Mouse (Mus musculus): ENCODE measurements around the gene Nebl. TPM values are rescaled to one million over a fixed set of nuclear protein-coding genes. Genes with fewer than 3 reads are reported as not detected.

Nebl gene
- polyA plus RNA-seq, 1 experiment from 2014 or later, result 9.7 TPM

DNA sequence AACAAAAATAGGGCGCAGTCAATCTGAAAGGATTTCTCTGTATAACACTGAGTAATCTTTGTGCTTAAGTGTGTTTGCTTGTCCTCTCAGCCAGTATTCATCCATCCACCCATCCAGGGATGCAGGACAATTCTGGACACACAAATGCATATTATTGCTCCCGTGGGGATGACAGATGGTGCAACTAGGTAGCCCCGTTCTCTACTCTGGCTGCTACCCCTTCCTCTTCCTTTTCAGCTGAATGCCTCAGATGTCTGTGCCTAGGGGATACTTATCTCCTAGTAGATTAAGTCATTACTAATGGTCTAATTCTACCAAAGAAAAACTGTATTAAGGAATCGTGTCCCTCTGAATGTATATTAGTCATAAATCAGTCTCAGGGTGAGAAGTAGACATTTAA is 296.0 kb downstream of the Nebl start:
- Histone ChIP-seq H3K9me3 (ENCODE audit: low read length) (no peaks in the 10 kb centered on the region), H3K4me1 (ENCODE audit: insufficient read depth, low read length) (no peaks in the 10 kb centered on the region), H3K27ac (ENCODE audit: low read length) (no peak overlapping the region), H3K27me3 (ENCODE audit: insufficient read depth, low read length) (no peaks in the 10 kb centered on the region), H3K4me2 (replicated peaks; ENCODE audit: low read depth, low read length) (no peak overlapping the region), H3K4me3 (ENCODE audit: low read length) (no peak overlapping the region), H3K9ac (replicated peaks; ENCODE audit: low read length) (no peak overlapping the region), H3K36me3 (ENCODE audit: insufficient read depth, low read length) (no peaks in the 10 kb centered on the region)
- ATAC-seq (ENCODE audit: low FRiP score, low TSS enrichment), result no peak
- 70% methylated on average over 4 of the region's 4 CpGs for WGBS

DNA sequence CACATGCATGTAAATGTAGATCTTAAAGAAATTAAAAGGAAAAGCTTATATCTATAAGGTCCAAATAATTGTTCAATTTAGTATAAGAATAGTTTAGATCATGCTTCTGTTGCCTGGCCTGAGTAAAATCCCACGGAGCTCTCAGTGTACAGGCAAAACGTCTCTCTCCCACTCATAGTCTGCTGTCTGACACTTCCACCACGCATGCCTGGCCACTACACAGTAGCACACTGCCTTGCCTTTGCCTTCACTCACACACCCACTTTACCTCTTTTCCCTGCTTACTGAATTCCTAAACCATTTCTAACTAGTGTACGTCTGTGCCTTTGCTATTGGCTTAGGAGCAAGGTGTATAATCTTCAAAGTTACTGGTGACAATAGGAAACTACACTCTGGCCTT is 302.2 kb downstream of the Nebl start:
- no peaks in the 10 kb centered on the region for H3K9me3 ChIP-seq (ENCODE audit: low read length)
- no peaks in the 10 kb centered on the region for H3K36me3 ChIP-seq (ENCODE audit: insufficient read depth, low read length)
- no peak overlapping the region for H3K9ac ChIP-seq (replicated peaks; ENCODE audit: low read length)
- no peak overlapping the region for H3K27ac ChIP-seq (ENCODE audit: low read length)
- 67% methylated on average over 4 of the region's 4 CpGs for WGBS
- no peak overlapping the region for H3K4me2 ChIP-seq (replicated peaks; ENCODE audit: low read depth, low read length)
- H3K4me3 ChIP-seq (ENCODE audit: low read length), result no peak overlapping the region
- no peaks in the 10 kb centered on the region for H3K4me1 ChIP-seq (ENCODE audit: insufficient read depth, low read length)
- no peaks in the 10 kb centered on the region for H3K27me3 ChIP-seq (ENCODE audit: insufficient read depth, low read length)
- ATAC-seq (ENCODE audit: low FRiP score, low TSS enrichment), result no peak

DNA sequence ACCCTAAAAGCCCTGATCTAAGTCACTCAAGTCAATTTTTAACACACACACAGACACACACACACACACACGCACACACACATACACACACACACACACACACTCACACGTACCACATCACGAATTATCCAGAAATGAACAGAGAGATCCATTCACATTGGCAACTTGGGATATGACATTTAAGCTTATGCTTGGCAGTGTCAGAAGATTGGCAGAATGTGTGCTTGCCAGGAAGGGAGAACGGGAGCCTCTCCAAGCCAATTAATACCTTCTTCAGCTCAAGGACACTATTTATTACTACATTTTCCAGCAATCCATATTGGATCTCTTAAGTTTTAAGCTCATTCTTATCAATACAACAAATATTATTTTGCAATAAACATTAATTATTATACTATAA is 303.1 kb downstream of the Nebl start:
- WGBS, result 92% methylated on average over 4 of the region's 4 CpGs
- no peak overlapping the region for H3K9ac ChIP-seq (replicated peaks; ENCODE audit: low read length)

DNA sequence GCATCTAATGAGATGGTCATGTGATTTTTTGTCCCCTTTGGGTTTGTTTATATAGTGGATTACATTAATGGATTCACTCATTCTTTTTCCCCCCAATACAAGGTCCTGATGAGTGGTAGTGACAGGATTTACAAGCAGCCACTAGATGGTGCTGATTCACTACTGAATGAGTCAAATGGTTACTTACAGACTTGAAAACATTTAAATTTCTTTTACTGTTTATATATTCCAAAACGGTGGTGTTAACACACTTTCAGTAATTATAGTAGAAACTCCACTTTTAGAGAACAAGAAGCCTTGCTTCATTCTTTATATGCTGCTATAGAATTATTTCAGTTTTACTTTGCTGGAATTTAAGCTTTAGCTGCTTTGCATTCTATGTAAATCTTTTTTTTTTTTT is 308.3 kb downstream of the Nebl start:
- Histone ChIP-seq H3K27me3 (ENCODE audit: insufficient read depth, low read length) (no peaks in the 10 kb centered on the region), H3K9me3 (ENCODE audit: low read length) (no peaks in the 10 kb centered on the region), H3K4me3 (ENCODE audit: low read length) (no peak overlapping the region), H3K36me3 (ENCODE audit: insufficient read depth, low read length) (no peaks in the 10 kb centered on the region), H3K4me2 (replicated peaks; ENCODE audit: low read depth, low read length) (no peak overlapping the region), H3K9ac (replicated peaks; ENCODE audit: low read length) (no peak overlapping the region), H3K4me1 (ENCODE audit: insufficient read depth, low read length) (no peaks in the 10 kb centered on the region), H3K27ac (ENCODE audit: low read length) (no peak overlapping the region)
- WGBS, result 0% methylated on average over 1 of the region's 1 CpGs
- ATAC-seq (ENCODE audit: low FRiP score, low TSS enrichment), result no peak

More for the DNA sequence above, 303.1 kb downstream of the Nebl start:
- no peaks in the 10 kb centered on the region for H3K36me3 ChIP-seq (ENCODE audit: insufficient read depth, low read length)
- H3K4me2 ChIP-seq (replicated peaks; ENCODE audit: low read depth, low read length), result no peak overlapping the region
- no peaks in the 10 kb centered on the region for H3K27me3 ChIP-seq (ENCODE audit: insufficient read depth, low read length)
- H3K4me3 ChIP-seq (ENCODE audit: low read length), result no peak overlapping the region
- H3K27ac ChIP-seq (ENCODE audit: low read length), result no peak overlapping the region
- H3K4me1 ChIP-seq (ENCODE audit: insufficient read depth, low read length), result no peaks in the 10 kb centered on the region
- no peak for ATAC-seq (ENCODE audit: low FRiP score, low TSS enrichment)
- no peaks in the 10 kb centered on the region for H3K9me3 ChIP-seq (ENCODE audit: low read length)

DNA sequence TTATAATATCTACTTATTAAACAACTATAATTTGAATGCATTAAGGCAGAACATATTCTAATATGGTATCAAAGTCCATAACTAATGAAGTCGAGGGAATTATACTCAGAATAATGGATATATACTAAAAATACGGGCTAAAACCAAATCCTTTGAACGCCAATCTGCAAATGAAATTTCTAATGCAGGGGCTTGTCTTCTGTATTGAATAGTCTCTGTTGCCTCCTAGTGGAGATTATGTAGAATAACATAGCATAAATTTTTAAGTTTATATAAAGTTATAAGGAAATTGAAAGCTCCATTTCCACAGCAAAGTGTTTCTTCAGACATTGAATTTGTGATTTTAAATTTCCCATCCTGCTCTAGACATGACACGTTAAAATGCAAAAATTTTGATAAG is 315.9 kb downstream of the Nebl start:
- Histone ChIP-seq H3K27me3 (ENCODE audit: insufficient read depth, low read length) (no peaks in the 10 kb centered on the region), H3K4me3 (ENCODE audit: low read length) (no peak overlapping the region), H3K36me3 (ENCODE audit: insufficient read depth, low read length) (no peaks in the 10 kb centered on the region), H3K9ac (replicated peaks; ENCODE audit: low read length) (no peak overlapping the region), H3K4me2 (replicated peaks; ENCODE audit: low read depth, low read length) (no peak overlapping the region), H3K9me3 (ENCODE audit: low read length) (no peaks in the 10 kb centered on the region), H3K4me1 (ENCODE audit: insufficient read depth, low read length) (no peaks in the 10 kb centered on the region), H3K27ac (ENCODE audit: low read length) (no peak overlapping the region)
- 17% methylated on average over 4 of the region's 4 CpGs for WGBS
- no peak for ATAC-seq (ENCODE audit: low FRiP score, low TSS enrichment)

DNA sequence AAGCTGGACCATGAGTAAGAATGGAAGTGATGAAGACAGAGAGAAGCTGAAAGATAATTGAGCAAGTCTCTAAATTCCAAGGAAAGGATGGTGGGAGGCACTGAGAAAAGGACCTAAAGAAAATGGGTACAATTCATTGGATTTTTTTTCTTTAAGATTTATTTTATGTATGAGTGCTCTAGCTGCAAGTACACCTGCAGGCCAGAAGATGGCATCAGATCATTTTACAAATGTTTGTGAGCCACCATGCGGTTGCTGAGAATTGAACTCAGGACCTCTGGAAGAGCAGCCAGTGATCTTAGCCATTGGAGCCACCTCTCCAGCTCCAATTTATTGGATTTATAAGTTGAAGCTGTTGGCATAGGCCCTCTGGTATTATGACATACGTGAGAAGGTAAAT is 316.9 kb downstream of the Nebl start:
- no peaks in the 10 kb centered on the region for H3K9me3 ChIP-seq (ENCODE audit: low read length)
- 83% methylated on average over 2 of the region's 2 CpGs for whole genome bisulfite sequencing
- H3K9ac ChIP-seq (replicated peaks; ENCODE audit: low read length), result no peak overlapping the region
- H3K27me3 ChIP-seq (ENCODE audit: insufficient read depth, low read length), result no peaks in the 10 kb centered on the region
- ATAC-seq (ENCODE audit: low FRiP score, low TSS enrichment), result no peak
- H3K4me1 ChIP-seq (ENCODE audit: insufficient read depth, low read length), result no peaks in the 10 kb centered on the region
- H3K27ac ChIP-seq (ENCODE audit: low read length), result no peak overlapping the region
- no peak overlapping the region for H3K4me2 ChIP-seq (replicated peaks; ENCODE audit: low read depth, low read length)
- H3K4me3 ChIP-seq (ENCODE audit: low read length), result no peak overlapping the region
- H3K36me3 ChIP-seq (ENCODE audit: insufficient read depth, low read length), result no peaks in the 10 kb centered on the region

DNA sequence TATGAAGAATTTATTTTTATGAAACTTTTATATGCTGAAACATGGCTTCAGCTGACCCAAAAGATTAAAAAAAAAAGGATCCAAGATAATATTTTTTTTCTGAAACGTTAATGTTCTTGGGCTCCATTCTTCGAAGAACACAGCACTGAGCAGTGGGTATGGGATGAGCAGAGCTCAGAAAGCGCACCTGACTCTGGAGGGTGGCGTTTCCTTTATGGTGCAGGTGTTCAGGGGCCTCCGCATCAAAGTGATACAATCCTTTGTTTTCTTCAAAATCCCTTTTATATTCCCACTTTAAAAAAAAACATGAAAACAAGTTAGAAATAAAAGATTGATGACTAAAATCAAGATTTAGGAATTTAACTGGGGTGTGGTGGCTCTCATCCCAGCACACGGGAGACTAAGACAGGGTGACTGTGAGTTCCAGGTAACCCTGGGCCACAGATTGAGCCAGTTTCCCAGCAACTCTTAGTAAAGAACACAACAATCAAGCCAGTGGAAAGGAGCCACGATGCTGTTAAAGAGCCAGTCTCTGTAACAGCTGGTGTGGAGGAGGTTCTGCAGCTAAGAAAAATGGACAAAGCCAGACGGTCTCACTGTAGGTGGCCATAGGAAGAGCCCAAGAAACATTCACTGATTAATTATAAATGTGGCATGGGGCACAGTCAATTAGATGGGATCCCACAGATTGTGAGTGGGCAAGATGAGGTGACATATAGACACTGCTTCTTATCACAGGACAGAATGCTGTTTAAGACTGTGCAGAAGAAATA is 317.6 kb downstream of the Nebl start:
- 69% methylated on average over 8 of the region's 8 CpGs for WGBS
- no peak for ATAC-seq (ENCODE audit: low FRiP score, low TSS enrichment)
- no peak overlapping the region for H3K9ac ChIP-seq (replicated peaks; ENCODE audit: low read length)
- no peaks in the 10 kb centered on the region for H3K36me3 ChIP-seq (ENCODE audit: insufficient read depth, low read length)
- no peak overlapping the region for H3K27ac ChIP-seq (ENCODE audit: low read length)
- H3K4me2 ChIP-seq (replicated peaks; ENCODE audit: low read depth, low read length), result no peak overlapping the region
- no peaks in the 10 kb centered on the region for H3K4me1 ChIP-seq (ENCODE audit: insufficient read depth, low read length)
- H3K27me3 ChIP-seq (ENCODE audit: insufficient read depth, low read length), result no peaks in the 10 kb centered on the region
- no peaks in the 10 kb centered on the region for H3K9me3 ChIP-seq (ENCODE audit: low read length)
- no peak overlapping the region for H3K4me3 ChIP-seq (ENCODE audit: low read length)

DNA sequence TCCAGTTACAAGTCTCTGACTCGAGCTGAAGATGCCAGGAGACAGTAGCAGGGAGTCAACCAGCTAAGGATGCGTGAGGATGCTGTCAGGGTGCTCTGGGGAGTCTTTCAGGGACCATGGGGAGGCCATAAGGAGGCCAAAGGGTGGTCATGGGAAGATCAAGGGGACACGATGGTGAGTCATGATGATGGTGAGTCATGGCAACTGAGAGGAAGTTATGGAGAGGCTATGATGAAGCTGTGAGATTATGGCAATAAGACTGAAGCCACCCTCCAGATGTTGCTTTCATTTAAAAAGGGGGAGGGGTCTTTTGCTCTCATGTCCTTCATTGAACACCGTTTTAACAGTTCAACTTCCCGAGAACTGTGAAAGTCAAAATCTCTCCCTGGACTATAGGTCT is 322.0 kb downstream of the Nebl start:
- Histone ChIP-seq H3K4me1 (ENCODE audit: insufficient read depth, low read length) (no peaks in the 10 kb centered on the region), H3K36me3 (ENCODE audit: insufficient read depth, low read length) (no peaks in the 10 kb centered on the region), H3K4me2 (replicated peaks; ENCODE audit: low read depth, low read length) (no peak overlapping the region), H3K9ac (replicated peaks; ENCODE audit: low read length) (no peak overlapping the region), H3K9me3 (ENCODE audit: low read length) (no peaks in the 10 kb centered on the region), H3K27ac (ENCODE audit: low read length) (no peak overlapping the region), H3K27me3 (ENCODE audit: insufficient read depth, low read length) (no peaks in the 10 kb centered on the region), H3K4me3 (ENCODE audit: low read length) (no peak overlapping the region)
- no peak for ATAC-seq (ENCODE audit: low FRiP score, low TSS enrichment)
- 80% methylated on average over 5 of the region's 5 CpGs for WGBS

DNA sequence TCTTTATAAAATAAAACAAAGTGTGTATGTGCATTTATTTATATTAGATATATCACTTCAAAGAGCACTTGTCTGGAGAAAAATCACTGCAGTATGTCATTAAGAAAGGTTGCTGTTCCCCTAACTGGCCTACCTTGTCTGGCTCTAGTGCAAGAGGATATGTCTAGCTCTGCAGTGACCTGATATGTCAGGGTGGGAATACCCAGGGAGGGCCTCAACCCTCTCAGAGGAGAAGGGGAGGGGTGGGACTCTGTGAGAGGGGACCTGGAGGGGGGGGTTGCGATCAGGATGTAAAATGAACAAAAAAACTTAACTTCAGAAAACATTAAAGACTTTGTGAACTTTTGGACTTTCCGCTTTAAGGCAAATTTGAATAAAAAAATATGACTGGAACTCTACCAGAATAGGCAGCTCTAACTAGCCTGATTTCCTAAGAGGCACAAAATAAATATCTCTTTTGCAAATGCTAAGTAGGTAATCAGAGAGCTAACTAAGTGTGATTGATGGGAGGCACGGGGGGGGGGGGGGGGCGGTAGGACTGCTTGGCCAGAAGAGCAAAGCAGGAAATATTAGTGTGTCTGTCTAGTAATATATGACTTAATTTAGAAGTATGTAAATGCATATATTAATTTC is 325.2 kb downstream of the Nebl start:
- ATAC-seq (ENCODE audit: low FRiP score, low TSS enrichment), result peak; percentile 80
- WGBS, result 28% methylated on average over 4 of the region's 4 CpGs

DNA sequence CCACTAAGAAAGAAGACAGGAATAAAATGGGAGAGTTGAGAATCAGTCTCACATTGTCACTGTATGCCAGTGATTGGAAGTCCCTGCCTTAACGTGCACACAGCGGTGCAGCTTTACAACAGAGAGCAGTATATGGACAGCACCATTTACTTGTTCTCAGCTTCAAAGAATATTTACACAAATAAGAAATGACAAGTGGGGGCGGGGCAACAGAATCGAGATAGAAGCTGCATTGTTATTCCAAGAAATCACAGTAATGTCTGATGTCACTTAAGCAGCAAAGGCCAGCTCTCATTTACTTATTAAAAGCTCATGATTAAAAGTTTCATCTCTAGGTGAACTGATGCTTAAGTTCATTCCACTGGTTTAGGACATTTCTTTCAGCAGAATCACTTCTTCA is 328.8 kb downstream of the Nebl start:
- Histone ChIP-seq H3K4me2 (replicated peaks; ENCODE audit: low read depth, low read length) (no peak overlapping the region), H3K27me3 (ENCODE audit: insufficient read depth, low read length) (no peaks in the 10 kb centered on the region), H3K27ac (ENCODE audit: low read length) (no peak overlapping the region), H3K4me1 (ENCODE audit: insufficient read depth, low read length) (no peaks in the 10 kb centered on the region), H3K36me3 (ENCODE audit: insufficient read depth, low read length) (no peaks in the 10 kb centered on the region), H3K9ac (replicated peaks; ENCODE audit: low read length) (no peak overlapping the region), H3K9me3 (ENCODE audit: low read length) (no peaks in the 10 kb centered on the region), H3K4me3 (ENCODE audit: low read length) (no peak overlapping the region)
- WGBS, result 60% methylated on average over 4 of the region's 4 CpGs
- ATAC-seq (ENCODE audit: low FRiP score, low TSS enrichment), result no peak

More for the DNA sequence above, 325.2 kb downstream of the Nebl start:
- H3K4me1 ChIP-seq (ENCODE audit: insufficient read depth, low read length), result no peaks in the 10 kb centered on the region
- no peaks in the 10 kb centered on the region for H3K9me3 ChIP-seq (ENCODE audit: low read length)
- H3K4me3 ChIP-seq (ENCODE audit: low read length), result no peak overlapping the region
- no peak overlapping the region for H3K4me2 ChIP-seq (replicated peaks; ENCODE audit: low read depth, low read length)
- H3K36me3 ChIP-seq (ENCODE audit: insufficient read depth, low read length), result no peaks in the 10 kb centered on the region
- H3K9ac ChIP-seq (replicated peaks; ENCODE audit: low read length), result no peak overlapping the region
- no peaks in the 10 kb centered on the region for H3K27me3 ChIP-seq (ENCODE audit: insufficient read depth, low read length)
- no peak overlapping the region for H3K27ac ChIP-seq (ENCODE audit: low read length)

All from kidney, embryonic 16.5 days (tissue).